Mouse (Mus musculus) heart, postnatal 0 days (tissue): ENCODE results near the gene Prpsap1. TPM values are rescaled to one million over a fixed set of nuclear protein-coding genes. Genes with fewer than 3 reads are reported as not detected.

Experiments used
- ATAC-seq: fragments of 200-750 bp; cut with Nextera tagmentation; 2 replicates; pipeline ENCODE4 v1.8.0; 2017; ENCODE audit warnings: low read depth, moderate number of reproducible peaks, moderate library complexity; ENCODE audit not compliant: insufficient read depth
- DNase-seq: peaks from one replicate; pipeline ENCODE4 v3.0.0-alpha.2; 2016; ENCODE audit warnings: low spot score
- H3K27ac ChIP-seq: fragments of 300-500 bp; sonication (generic); 2 replicates; pipeline ENCODE4 v1.5.1; 2014; ENCODE audit warnings: low read depth, mild to moderate bottlenecking
- H3K27me3 ChIP-seq: fragments of 300-500 bp; sonication (generic); 2 replicates; pipeline ENCODE4 v1.6.1; 2014; ENCODE audit warnings: low read length, mixed read lengths; ENCODE audit not compliant: control insufficient read depth, insufficient read depth
- H3K36me3 ChIP-seq: fragments of 300-500 bp; sonication (generic); replicated peaks from 2 replicates; pipeline ENCODE4 v1.6.1; 2014; ENCODE audit warnings: low read length, mixed read lengths; ENCODE audit not compliant: control insufficient read depth, insufficient read depth
- H3K4me1 ChIP-seq: fragments of 300-500 bp; sonication (generic); 2 replicates; pipeline ENCODE4 v1.6.1; 2014; ENCODE audit warnings: antibody characterized with exemption; ENCODE audit not compliant: control insufficient read depth, insufficient read depth
- H3K4me2 ChIP-seq: fragments of 300-500 bp; sonication (generic); 2 replicates; pipeline ENCODE4 v1.6.1; 2014; ENCODE audit warnings: low read depth, mild to moderate bottlenecking, low read length, moderate library complexity
- H3K4me3 ChIP-seq: fragments of 300-500 bp; sonication (generic); 2 replicates; pipeline ENCODE4 v1.5.1; 2014; ENCODE audit warnings: low read depth, low read length
- H3K9ac ChIP-seq: fragments of 300-500 bp; sonication (generic); replicated peaks from 2 replicates; pipeline ENCODE4 v1.6.1; 2014; ENCODE audit warnings: low read depth, low read length, mixed read lengths
- H3K9me3 ChIP-seq: fragments of 300-500 bp; sonication (generic); replicated peaks from 2 replicates; pipeline ENCODE4 v1.6.1; 2016; ENCODE audit warnings: low read length; ENCODE audit not compliant: control insufficient read depth
- CTCF ChIP-seq: IDR thresholded peaks from 2 replicates; pipeline ENCODE4 v1.5.1; 2016; ENCODE audit warnings: antibody characterized with exemption, control low read depth, low read depth
- EP300 ChIP-seq: IDR thresholded peaks from 2 replicates; pipeline ENCODE4 v1.6.1; 2016; ENCODE audit warnings: antibody characterized with exemption, low read depth
- WGBS: fragments of 180-500 bp; shearing (Covaris S2); extraction: QIAGEN DNeasy Blood & Tissue Kit; methylation state at CpG from one replicate; pipeline ENCODE4 v1.1.7; 2014; 5-methylcytosine and 5-hydroxymethylcytosine counted together
- polyA plus RNA-seq: library from polyadenylated mRNA; unstranded; fragments of >200 nt; fragmentation: Nextera tagmentation; extraction: Ambion mirVana; gene quantifications from 2 replicates; pipeline ENCODE4 v1.2.1, GENCODE M21; 2015
- total RNA-seq: library from RNA; depleted of rRNA; stranded (reverse); fragments of >200 nt; gene quantifications from 2 replicates; pipeline ENCODE4 v1.2.3, GENCODE M21; 2014; ENCODE audit warnings: low replicate concordance

The Prpsap1 gene
- total and polyA plus RNA-seq, 2 experiments from 2014 or later, result 43.3 to 59.2 TPM

GRCm38 (mm10) chr11:116490232-116491107 lies 3.5 kb downstream of the Prpsap1 start:
- peak; percentile 85 for ATAC-seq
- Histone ChIP-seq H3K4me1 (0 out of 2 replicates have a peak, but pooled peaks cover 7% of the 10 kb centered on the region), H3K9ac (peak overlapping the region; percentile 95), H3K27me3 (no peaks in the 10 kb centered on the region), H3K27ac (peak overlapping the region; percentile 90), H3K9me3 (no peaks in the 10 kb centered on the region), H3K4me2 (peak overlapping the region; percentile 94), H3K4me3 (peak overlapping the region; percentile 98), H3K36me3 (peaks cover 21% of the 10 kb centered on the region)
- DNase-seq, result peak; percentile 85
- WGBS, result under 1% methylated on average over 52 of the region's 62 CpGs
- no peak for TF ChIP-seq EP300
- TF ChIP-seq CTCF, result no peak

- peak overlapping the region; percentile 94 for H3K4me2 ChIP-seq
- peak overlapping the region; percentile 90 for H3K27ac ChIP-seq
- H3K27me3 ChIP-seq, result no peaks in the 10 kb centered on the region
- peak overlapping the region; percentile 98 for H3K4me3 ChIP-seq
- DNase-seq (no peak), ATAC-seq (peak; percentile 20)
- TF ChIP-seq EP300 (no peak), CTCF (no peak)
- H3K9ac ChIP-seq, result peak overlapping the region; percentile 95
- WGBS, result under 1% methylated on average over 36 of the region's 39 CpGs
- 0 out of 2 replicates have a peak, but pooled peaks cover 7% of the 10 kb centered on the region for H3K4me1 ChIP-seq
- H3K9me3 ChIP-seq, result no peaks in the 10 kb centered on the region
- peaks cover 28% of the 10 kb centered on the region for H3K36me3 ChIP-seq
These were observed 4.2 kb downstream of the Prpsap1 start for GRCm38 (mm10) chr11:116489771-116490231.

GRCm38 (mm10) chr11:116488693-116489375 lies 5.2 kb downstream of the Prpsap1 start:
- Histone ChIP-seq H3K27ac (no peak overlapping the region), H3K27me3 (no peaks in the 10 kb centered on the region), H3K4me2 (peak overlapping the region; percentile 94), H3K4me1 (0 out of 2 replicates have a peak, but pooled peaks cover 7% of the 10 kb centered on the region), H3K9me3 (no peaks in the 10 kb centered on the region), H3K9ac (peak overlapping the region; percentile 95), H3K36me3 (peaks cover 37% of the 10 kb centered on the region), H3K4me3 (peak overlapping the region; percentile 98)
- ATAC-seq (no peak), DNase-seq (no peak)
- no peak for TF ChIP-seq EP300
- TF ChIP-seq CTCF, result peak; percentile 35
- 67% methylated on average over 14 of the region's 14 CpGs for WGBS

GRCm38 (mm10) chr11:116488207-116488606 lies 5.8 kb downstream of the Prpsap1 start:
- peaks cover 44% of the 10 kb centered on the region for H3K36me3 ChIP-seq
- no peak overlapping the region for H3K27ac ChIP-seq
- no peaks in the 10 kb centered on the region for H3K27me3 ChIP-seq
- H3K9me3 ChIP-seq, result no peaks in the 10 kb centered on the region
- 0 out of 2 replicates have a peak, but pooled peaks cover 7% of the 10 kb centered on the region for H3K4me1 ChIP-seq
- H3K4me2 ChIP-seq, result no peak overlapping the region
- no peak overlapping the region for H3K4me3 ChIP-seq
- ATAC-seq (no peak), DNase-seq (no peak)
- TF ChIP-seq CTCF, result no peak
- no peak for TF ChIP-seq EP300
- H3K9ac ChIP-seq, result no peak overlapping the region

GRCm38 (mm10) chr11:116484261-116484660 lies 9.7 kb downstream of the Prpsap1 start:
- no peak overlapping the region for H3K27ac ChIP-seq
- DNase-seq (no peak), ATAC-seq (no peak)
- no peaks in the 10 kb centered on the region for H3K9me3 ChIP-seq
- 94% methylated on average over 8 of the region's 8 CpGs for WGBS
- H3K4me3 ChIP-seq, result no peak overlapping the region
- 0 out of 2 replicates have a peak, but pooled peaks cover 7% of the 10 kb centered on the region for H3K4me1 ChIP-seq
- TF ChIP-seq EP300, result no peak
- no peak for TF ChIP-seq CTCF
- peaks cover 77% of the 10 kb centered on the region for H3K36me3 ChIP-seq
- H3K4me2 ChIP-seq, result no peak overlapping the region
- no peak overlapping the region for H3K9ac ChIP-seq
- H3K27me3 ChIP-seq, result no peaks in the 10 kb centered on the region
